Mouse (Mus musculus) stomach, postnatal 0 days (tissue): ENCODE results near the gene Mknk2. TPM values are rescaled to one million over a fixed set of nuclear protein-coding genes. Genes with fewer than 3 reads are reported as not detected.

Experiments used
- ATAC-seq: fragments of 200-750 bp; cut with Nextera tagmentation; 2 replicates; pipeline ENCODE4 v1.8.0; 2017; ENCODE audit not compliant: low FRiP score, low TSS enrichment
- DNase-seq: peaks from one replicate; pipeline ENCODE4 v3.0.0-alpha.2; 2016; ENCODE audit warnings: low spot score
- H3K27ac ChIP-seq: fragments of 300-500 bp; sonication (generic); replicated peaks from 2 replicates; pipeline ENCODE4 v1.5.1; 2014; ENCODE audit warnings: mild to moderate bottlenecking, control low read depth
- H3K27me3 ChIP-seq: fragments of 300-500 bp; sonication (generic); 2 replicates; pipeline ENCODE4 v1.6.1; 2014; ENCODE audit warnings: low read length; ENCODE audit not compliant: control insufficient read depth, insufficient read depth
- H3K36me3 ChIP-seq: fragments of 300-500 bp; sonication (generic); 2 replicates; pipeline ENCODE4 v1.6.1; 2014; ENCODE audit warnings: low read length, mixed read lengths; ENCODE audit not compliant: control insufficient read depth, insufficient read depth
- H3K4me1 ChIP-seq: fragments of 300-500 bp; sonication (generic); replicated peaks from 2 replicates; pipeline ENCODE4 v1.6.1; 2014; ENCODE audit warnings: antibody characterized with exemption; ENCODE audit not compliant: control insufficient read depth, insufficient read depth
- H3K4me2 ChIP-seq: fragments of 300-500 bp; sonication (generic); replicated peaks from 2 replicates; pipeline ENCODE4 v1.6.1; 2014; ENCODE audit warnings: low read depth, mild to moderate bottlenecking, control low read depth, moderate library complexity
- H3K4me3 ChIP-seq: fragments of 300-500 bp; sonication (generic); 2 replicates; pipeline ENCODE4 v1.5.1; 2014; ENCODE audit warnings: low read depth, low read length, control low read depth
- H3K9ac ChIP-seq: fragments of 300-500 bp; sonication (generic); 2 replicates; pipeline ENCODE4 v1.6.1; 2014; ENCODE audit warnings: mild to moderate bottlenecking, low read length, control low read depth, mixed read lengths
- H3K9me3 ChIP-seq: fragments of 300-500 bp; sonication (generic); 2 replicates; pipeline ENCODE4 v1.6.1; 2016; ENCODE audit warnings: low read length; ENCODE audit not compliant: control insufficient read depth
- CTCF ChIP-seq: IDR thresholded peaks from 2 replicates; pipeline ENCODE4 v1.5.1; 2016; ENCODE audit warnings: antibody characterized with exemption, low read depth, mild to moderate bottlenecking, moderate library complexity
- EP300 ChIP-seq: optimal IDR thresholded peaks from 2 replicates; pipeline ENCODE3; 2016; ENCODE audit warnings: antibody characterized with exemption
- WGBS: fragments of 180-500 bp; shearing (Covaris S2); extraction: QIAGEN DNeasy Blood & Tissue Kit; methylation state at CpG from one replicate; pipeline ENCODE4 v1.1.7; 2014; 5-methylcytosine and 5-hydroxymethylcytosine counted together
- polyA plus RNA-seq: library from polyadenylated mRNA; unstranded; fragments of >200 nt; fragmentation: Nextera tagmentation; extraction: Ambion mirVana; gene quantifications from 2 replicates; pipeline ENCODE4 v1.2.1, GENCODE M21; 2015

Gene Mknk2
- polyA plus RNA-seq, 1 experiment from 2014 or later, result 55.2 TPM

- 54% methylated on average over 2 of the region's 2 CpGs for WGBS
- Histone ChIP-seq H3K36me3 (peaks cover 5% of the 10 kb centered on the region; the same call in 1 of the 2 replicates), H3K27ac (peak overlapping the region; percentile 53; the same call in 1 of the 2 replicates), H3K4me2 (no peak overlapping the region), H3K4me1 (no peaks in the 10 kb centered on the region), H3K9ac (no peak overlapping the region), H3K27me3 (no peaks in the 10 kb centered on the region), H3K4me3 (no peak overlapping the region), H3K9me3 (no peaks in the 10 kb centered on the region)
- peak; percentile 43; the same call in 1 of the 2 replicates for ATAC-seq
- no peak for TF ChIP-seq CTCF
- TF ChIP-seq EP300, result no peak
- DNase-seq, result no peak
Measured at GRCm38 (mm10) chr10:80695186-80695585, 17.3 kb upstream of the Mknk2 start.

- TF ChIP-seq EP300 (no peak), CTCF (no peak)
- Histone ChIP-seq H3K27ac (peak overlapping the region; percentile 30; the same call in 1 of the 2 replicates), H3K4me2 (no peak overlapping the region), H3K27me3 (no peaks in the 10 kb centered on the region), H3K4me1 (no peaks in the 10 kb centered on the region), H3K9ac (no peak overlapping the region), H3K4me3 (no peak overlapping the region), H3K36me3 (peaks cover 13% of the 10 kb centered on the region), H3K9me3 (no peaks in the 10 kb centered on the region)
- DNase-seq (no peak), ATAC-seq (no peak)
- 88% methylated on average over 13 of the region's 13 CpGs for WGBS
Measured at GRCm38 (mm10) chr10:80694159-80694938, 16.4 kb upstream of the Mknk2 start.

- Histone ChIP-seq H3K27ac (no peak overlapping the region), H3K4me3 (no peak overlapping the region), H3K9ac (no peak overlapping the region), H3K9me3 (no peaks in the 10 kb centered on the region), H3K4me1 (no peaks in the 10 kb centered on the region), H3K27me3 (no peaks in the 10 kb centered on the region), H3K4me2 (no peak overlapping the region), H3K36me3 (peaks cover 15% of the 10 kb centered on the region)
- ATAC-seq (no peak), DNase-seq (no peak)
- WGBS, result 87% methylated on average over 12 of the region's 12 CpGs
- TF ChIP-seq CTCF (no peak), EP300 (no peak)
Measured at GRCm38 (mm10) chr10:80693401-80694045, 15.6 kb upstream of the Mknk2 start.

GRCm38 (mm10) chr10:80692249-80693165 is 14.6 kb upstream of the Mknk2 start:
- TF ChIP-seq CTCF (no peak), EP300 (no peak)
- no peak overlapping the region for H3K27ac ChIP-seq
- no peak overlapping the region for H3K4me2 ChIP-seq
- H3K36me3 ChIP-seq, result peaks cover 15% of the 10 kb centered on the region
- DNase-seq (no peak), ATAC-seq (no peak)
- H3K4me1 ChIP-seq, result no peaks in the 10 kb centered on the region
- 76% methylated on average over 14 of the region's 14 CpGs for WGBS
- H3K27me3 ChIP-seq, result no peaks in the 10 kb centered on the region
- H3K9me3 ChIP-seq, result no peaks in the 10 kb centered on the region
- no peak overlapping the region for H3K9ac ChIP-seq
- no peak overlapping the region for H3K4me3 ChIP-seq

GRCm38 (mm10) chr10:80687850-80688249 is 9.9 kb upstream of the Mknk2 start:
- Histone ChIP-seq H3K4me2 (no peak overlapping the region), H3K27me3 (no peaks in the 10 kb centered on the region), H3K4me3 (no peak overlapping the region), H3K27ac (no peak overlapping the region), H3K36me3 (peaks cover 27% of the 10 kb centered on the region), H3K9ac (no peak overlapping the region), H3K4me1 (no peaks in the 10 kb centered on the region), H3K9me3 (no peaks in the 10 kb centered on the region)
- ATAC-seq (peak; percentile 80), DNase-seq (peak; percentile 84)
- 18% methylated on average over 5 of the region's 5 CpGs for WGBS
- peak; percentile 89 for TF ChIP-seq CTCF
- TF ChIP-seq EP300, result no peak
